Mouse (Mus musculus) liver, embryonic 13.5 days (tissue): ENCODE data around the gene Aarsd1. TPM values are rescaled to one million over a fixed set of nuclear protein-coding genes. Genes with fewer than 3 reads are reported as not detected.
A peak's percentile ranks its signal among the peaks of the same experiment; 100 is the strongest.
"Not testable (repeated sequence)": the region's sequence is repeated elsewhere in the genome, so short reads cannot be mapped to it uniquely, and the experiment has no call there.

Source experiments
- ATAC-seq: fragments of 200-750 bp; cut with Nextera tagmentation; 2 replicates; pipeline ENCODE4 v1.8.0; 2017; ENCODE audit warnings: low read depth, mild to moderate bottlenecking, moderate number of reproducible peaks, moderate library complexity
- DNase-seq: peaks from one replicate; pipeline ENCODE4 v3.0.0; 2022
- H3K27ac ChIP-seq: fragments of 300-500 bp; sonication (generic); 2 replicates; pipeline ENCODE4 v1.5.1; 2015; ENCODE audit warnings: moderate library complexity, mild to moderate bottlenecking, inconsistent platforms
- H3K27me3 ChIP-seq: fragments of 300-500 bp; sonication (generic); 2 replicates; pipeline ENCODE4 v1.6.1; 2015; ENCODE audit warnings: mild to moderate bottlenecking, inconsistent platforms
- H3K36me3 ChIP-seq: fragments of 300-500 bp; sonication (generic); 2 replicates; pipeline ENCODE4 v1.6.1; 2015; ENCODE audit warnings: mild to moderate bottlenecking, inconsistent platforms
- H3K4me1 ChIP-seq: fragments of 300-500 bp; sonication (generic); replicated peaks from 2 replicates; pipeline ENCODE4 v1.6.1; 2015; ENCODE audit warnings: inconsistent platforms
- H3K4me2 ChIP-seq: fragments of 300-500 bp; sonication (generic); 2 replicates; pipeline ENCODE4 v1.6.1; 2015; ENCODE audit warnings: inconsistent platforms, mild to moderate bottlenecking, moderate library complexity
- H3K4me3 ChIP-seq: fragments of 300-500 bp; sonication (generic); replicated peaks from 2 replicates; pipeline ENCODE4 v1.5.1; 2015; ENCODE audit warnings: mild to moderate bottlenecking, inconsistent platforms
- H3K9ac ChIP-seq: fragments of 300-500 bp; sonication (generic); 2 replicates; pipeline ENCODE4 v1.6.1; 2015; ENCODE audit warnings: mild to moderate bottlenecking, inconsistent platforms
- H3K9me3 ChIP-seq: fragments of 300-500 bp; sonication (generic); replicated peaks from 2 replicates; pipeline ENCODE4 v1.6.1; 2016; ENCODE audit warnings: inconsistent platforms
- WGBS: fragments of 180-500 bp; shearing (Covaris S2); methylation state at CpG from one replicate; pipeline ENCODE4 v1.1.7; 2015; ENCODE audit not compliant: insufficient replicate concordance; 5-methylcytosine and 5-hydroxymethylcytosine counted together
- polyA plus RNA-seq: library from polyadenylated mRNA; unstranded; fragments of >200 nt; fragmentation: Nextera tagmentation; extraction: Ambion mirVana; gene quantifications from 2 replicates; pipeline ENCODE4 v1.2.1, GENCODE M21; 2015

Gene Aarsd1
- polyA plus RNA-seq, 1 experiment from 2014 or later: 63.2 TPM

GRCm38 (mm10) chr11:101446319-101446718, 28.9 kb upstream of the Aarsd1 start:
- H3K36me3 ChIP-seq: peaks cover 31% of the 10 kb centered on the region
- H3K9ac ChIP-seq: no peak overlapping the region
- H3K4me1 ChIP-seq: peaks cover 61% of the 10 kb centered on the region
- H3K9me3 ChIP-seq: no peaks in the 10 kb centered on the region
- WGBS: 69% methylated on average over 1 of the region's 1 CpGs
- ATAC-seq (no peak), DNase-seq (no peak)
- no peaks in the 10 kb centered on the region for H3K27me3 ChIP-seq
- H3K27ac ChIP-seq: peak overlapping the region; percentile 40
- no peak overlapping the region for H3K4me3 ChIP-seq
- no peak overlapping the region for H3K4me2 ChIP-seq

- Histone ChIP-seq H3K36me3 (peaks cover 31% of the 10 kb centered on the region), H3K9me3 (no peaks in the 10 kb centered on the region), H3K27ac (peak overlapping the region; percentile 87), H3K27me3 (no peaks in the 10 kb centered on the region), H3K4me1 (peaks cover 33% of the 10 kb centered on the region), H3K9ac (peak overlapping the region; percentile 93), H3K4me3 (peak overlapping the region; percentile 85), H3K4me2 (peak overlapping the region; percentile 72)
- 1% methylated on average over 14 of the region's 14 CpGs for WGBS
- ATAC-seq: no peak
- DNase-seq: no peak
Measured at GRCm38 (mm10) chr11:101442760-101443159, 25.3 kb upstream of the Aarsd1 start.

GRCm38 (mm10) chr11:101442127-101442693, 24.8 kb upstream of the Aarsd1 start, which contains the start of gene Rpl27:
Rpl27 (plus strand) TSS chr11:101442298.
- no peaks in the 10 kb centered on the region for H3K9me3 ChIP-seq
- peaks cover 28% of the 10 kb centered on the region for H3K4me1 ChIP-seq
- H3K4me2 ChIP-seq: peak within 1 kb of the TSS; percentile 72
- H3K27me3 ChIP-seq: no peaks in the 10 kb centered on the region
- H3K27ac ChIP-seq: peak within 1 kb of the TSS; percentile 87
- H3K9ac ChIP-seq: peak within 1 kb of the TSS; percentile 93
- DNase-seq (peak; percentile 99), ATAC-seq (peak; percentile 98)
- peaks cover 31% of the 10 kb centered on the region for H3K36me3 ChIP-seq
- WGBS: under 1% methylated on average over 42 of the region's 42 CpGs
- peak within 1 kb of the TSS; percentile 85 for H3K4me3 ChIP-seq

GRCm38 (mm10) chr11:101441450-101442126, 24.2 kb upstream of the Aarsd1 start:
- not testable (repeated sequence) for DNase-seq, H3K27me3 ChIP-seq, ATAC-seq, H3K9me3 ChIP-seq
- H3K4me1 ChIP-seq: peaks cover 28% of the 10 kb centered on the region
- H3K4me2 ChIP-seq: peak overlapping the region; percentile 72
- peaks cover 31% of the 10 kb centered on the region for H3K36me3 ChIP-seq
- peak overlapping the region; percentile 85 for H3K4me3 ChIP-seq
- H3K9ac ChIP-seq: peak overlapping the region; percentile 42
- H3K27ac ChIP-seq: peak overlapping the region; percentile 7
- WGBS: 24% methylated on average over 15 of the region's 15 CpGs

GRCm38 (mm10) chr11:101438006-101438405, 20.6 kb upstream of the Aarsd1 start:
- not testable (repeated sequence) for H3K4me2 ChIP-seq, H3K4me3 ChIP-seq, H3K9me3 ChIP-seq, DNase-seq, H3K27me3 ChIP-seq, ATAC-seq, H3K9ac ChIP-seq, H3K4me1 ChIP-seq, H3K27ac ChIP-seq
- 43% methylated on average over 3 of the region's 3 CpGs for WGBS
- H3K36me3 ChIP-seq: peaks cover 24% of the 10 kb centered on the region

GRCm38 (mm10) chr11:101436916-101437315, 19.5 kb upstream of the Aarsd1 start:
- no peak for DNase-seq
- Histone ChIP-seq H3K27me3 (no peaks in the 10 kb centered on the region), H3K27ac (no peak overlapping the region), H3K9me3 (no peaks in the 10 kb centered on the region), H3K36me3 (peaks cover 32% of the 10 kb centered on the region), H3K4me3 (no peak overlapping the region), H3K4me1 (no peaks in the 10 kb centered on the region; the same call in 1 of the 2 replicates), H3K9ac (no peak overlapping the region), H3K4me2 (no peak overlapping the region)
- 83% methylated on average over 4 of the region's 4 CpGs for WGBS
- no peak for ATAC-seq

GRCm38 (mm10) chr11:101435831-101436230, 18.4 kb upstream of the Aarsd1 start:
- 40% methylated on average over 4 of the region's 4 CpGs for WGBS
- no peak overlapping the region for H3K4me2 ChIP-seq
- peak; percentile 39 for ATAC-seq
- no peaks in the 10 kb centered on the region; the same call in 1 of the 2 replicates for H3K4me1 ChIP-seq
- H3K36me3 ChIP-seq: peaks cover 42% of the 10 kb centered on the region
- DNase-seq: no peak
- H3K9ac ChIP-seq: no peak overlapping the region
- H3K4me3 ChIP-seq: no peak overlapping the region
- H3K27me3 ChIP-seq: no peaks in the 10 kb centered on the region
- no peaks in the 10 kb centered on the region for H3K9me3 ChIP-seq
- no peak overlapping the region for H3K27ac ChIP-seq

GRCm38 (mm10) chr11:101433396-101433795, 16.0 kb upstream of the Aarsd1 start:
- no peak overlapping the region for H3K27ac ChIP-seq
- ATAC-seq (no peak), DNase-seq (no peak)
- 93% methylated on average over 13 of the region's 13 CpGs for WGBS
- no peaks in the 10 kb centered on the region for H3K27me3 ChIP-seq
- H3K4me3 ChIP-seq: no peak overlapping the region
- no peaks in the 10 kb centered on the region; the same call in 1 of the 2 replicates for H3K4me1 ChIP-seq
- H3K9me3 ChIP-seq: no peaks in the 10 kb centered on the region
- no peak overlapping the region for H3K9ac ChIP-seq
- H3K4me2 ChIP-seq: no peak overlapping the region
- peaks cover 59% of the 10 kb centered on the region for H3K36me3 ChIP-seq

- ATAC-seq: no peak
- Histone ChIP-seq H3K4me1 (peaks cover 9% of the 10 kb centered on the region), H3K27ac (no peak overlapping the region), H3K36me3 (peaks cover 59% of the 10 kb centered on the region), H3K4me3 (no peak overlapping the region), H3K4me2 (no peak overlapping the region), H3K9me3 (no peaks in the 10 kb centered on the region), H3K27me3 (no peaks in the 10 kb centered on the region), H3K9ac (no peak overlapping the region)
- WGBS: 82% methylated on average over 9 of the region's 9 CpGs
- DNase-seq: no peak
Measured at GRCm38 (mm10) chr11:101431327-101431726, 13.9 kb upstream of the Aarsd1 start.

GRCm38 (mm10) chr11:101426165-101426564, 8.8 kb upstream of the Aarsd1 start:
- 37% methylated on average over 8 of the region's 8 CpGs for WGBS
- DNase-seq (no peak), ATAC-seq (no peak)
- H3K9me3 ChIP-seq: no peaks in the 10 kb centered on the region
- peak overlapping the region; percentile 96 for H3K4me3 ChIP-seq
- H3K4me1 ChIP-seq: peaks cover 37% of the 10 kb centered on the region
- H3K36me3 ChIP-seq: peaks cover 20% of the 10 kb centered on the region
- no peak overlapping the region for H3K27ac ChIP-seq
- peak overlapping the region; percentile 94 for H3K4me2 ChIP-seq
- no peaks in the 10 kb centered on the region for H3K27me3 ChIP-seq
- H3K9ac ChIP-seq: peak overlapping the region; percentile 88

GRCm38 (mm10) chr11:101424925-101425813, 7.8 kb upstream of the Aarsd1 start, which contains the start of the genes Rundc1 and Ptges3l:
Rundc1 (plus strand) TSS chr11:101425085.
Ptges3l (minus strand) TSS chr11:101425333.
- DNase-seq (peak; percentile 94), ATAC-seq (peak; percentile 87)
- peaks cover 10% of the 10 kb centered on the region for H3K36me3 ChIP-seq
- WGBS: under 1% methylated on average over 81 of the region's 81 CpGs
- H3K27ac ChIP-seq: peak within 1 kb of the TSS; percentile 82
- H3K4me2 ChIP-seq: peak within 1 kb of the TSS; percentile 94
- peak within 1 kb of the TSS; percentile 88 for H3K9ac ChIP-seq
- H3K9me3 ChIP-seq: no peaks in the 10 kb centered on the region
- peaks cover 38% of the 10 kb centered on the region for H3K4me1 ChIP-seq
- peak within 1 kb of the TSS; percentile 96 for H3K4me3 ChIP-seq
- H3K27me3 ChIP-seq: no peaks in the 10 kb centered on the region
